8 mouse cellular contexts compared by ENCODE assay signal in the genomic region with DNA sequence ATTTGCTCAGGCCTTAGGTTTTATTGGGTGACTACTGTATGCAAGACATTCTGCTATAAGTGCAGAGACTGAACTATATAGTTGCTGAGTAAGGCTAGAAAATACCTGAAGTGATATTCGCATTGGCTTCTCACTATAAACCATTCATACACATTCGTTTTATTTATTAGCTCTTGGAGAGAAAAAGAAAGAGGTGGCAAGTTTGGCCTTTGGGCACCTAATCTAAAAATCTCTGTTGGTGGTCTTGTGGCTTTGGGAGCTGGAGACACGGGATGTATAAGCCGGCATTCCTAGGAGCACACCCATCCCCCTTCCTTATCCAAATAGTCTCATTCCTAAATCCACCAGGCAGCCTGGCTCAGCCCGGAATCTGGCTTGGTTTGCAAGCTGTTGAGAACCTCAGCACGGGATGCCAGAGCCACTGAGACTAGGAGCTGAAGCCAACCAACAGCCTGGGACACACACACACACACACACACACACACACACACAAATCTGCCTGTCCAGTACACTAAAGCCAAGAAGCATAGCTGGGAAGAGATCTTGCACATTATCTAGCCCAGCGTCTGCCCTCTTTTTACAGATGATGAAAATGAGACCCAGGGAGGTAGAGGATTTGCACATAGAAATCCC. TPM values are rescaled to one million over a fixed set of nuclear protein-coding genes. Genes with fewer than 3 reads are reported as not detected.
DNase-seq lines count a peak whose midpoint lies in the region; ATAC-seq lines count a peak whose summit lies in the region.

No protein-coding gene starts in this region.

- H3K9me3 ChIP-seq in embryonic facial prominence, embryonic 13.5 days, result no peaks in the 10 kb centered on the region
- H3K9me3 ChIP-seq in heart, embryonic 10.5 days, result no peaks in the 10 kb centered on the region
- no peaks in the 10 kb centered on the region for H3K9me3 ChIP-seq in liver, embryonic 13.5 days (replicated peaks)
- H3K9me3 ChIP-seq in neural tube, embryonic 13.5 days, result no peaks in the 10 kb centered on the region

- ATAC-seq in embryonic facial prominence, embryonic 13.5 days (ENCODE audit: insufficient number of reproducible peaks, insufficient read depth, low FRiP score, low TSS enrichment, low read depth), result no peak
- no peak for ATAC-seq in liver, embryonic 13.5 days (ENCODE audit: low read depth)
- ATAC-seq in neural tube, embryonic 13.5 days (ENCODE audit: low read depth), result no peak

- DNase-seq in layer of hippocampus, adult 11-12 months (ENCODE audit: low spot score), result peak; percentile 62
- no peak for DNase-seq in layer of hippocampus, adult 9-10 months (ENCODE audit: low spot score)
- no peak for DNase-seq in heart, embryonic 10.5 days (ENCODE audit: low spot score)
- DNase-seq in kidney, postnatal 25 days, result peak; percentile 22 to 48
- DNase-seq in liver, embryonic 13.5 days, result no peak
- DNase-seq in thymus, postnatal 14 days, result no peak

- peaks cover 5% of the 10 kb centered on the region; the same call in 1 of the 2 replicates for H3K36me3 ChIP-seq in embryonic facial prominence, embryonic 13.5 days
- no peaks in the 10 kb centered on the region for H3K36me3 ChIP-seq in heart, embryonic 10.5 days
- H3K36me3 ChIP-seq in liver, embryonic 13.5 days, result no peaks in the 10 kb centered on the region
- 0 out of 2 replicates have a peak, but pooled peaks cover 6% of the 10 kb centered on the region for H3K36me3 ChIP-seq in neural tube, embryonic 13.5 days

- H3K4me3 ChIP-seq in embryonic facial prominence, embryonic 13.5 days, result peak overlapping the region; percentile 96
- H3K4me3 ChIP-seq in heart, embryonic 10.5 days, result peak overlapping the region; percentile 92
- peak overlapping the region; percentile 65 for H3K4me3 ChIP-seq in liver, embryonic 13.5 days (replicated peaks)
- H3K4me3 ChIP-seq in neural tube, embryonic 13.5 days, result peak overlapping the region; percentile 97

- no peaks in the 10 kb centered on the region for H3K27me3 ChIP-seq in embryonic facial prominence, embryonic 13.5 days
- peaks cover 5% of the 10 kb centered on the region; the same call in 1 of the 2 replicates for H3K27me3 ChIP-seq in heart, embryonic 10.5 days (ENCODE audit: insufficient read depth, poor library complexity, severe bottlenecking)
- H3K27me3 ChIP-seq in liver, embryonic 13.5 days, result peaks cover 36% of the 10 kb centered on the region
- no peaks in the 10 kb centered on the region for H3K27me3 ChIP-seq in neural tube, embryonic 13.5 days

- peaks cover 47% of the 10 kb centered on the region for H3K4me1 ChIP-seq in embryonic facial prominence, embryonic 13.5 days
- H3K4me1 ChIP-seq in heart, embryonic 10.5 days, result peaks cover 50% of the 10 kb centered on the region
- H3K4me1 ChIP-seq in liver, embryonic 13.5 days (replicated peaks), result peaks cover 11% of the 10 kb centered on the region
- peaks cover 51% of the 10 kb centered on the region for H3K4me1 ChIP-seq in neural tube, embryonic 13.5 days (replicated peaks)

- peak overlapping the region; percentile 95 for H3K27ac ChIP-seq in embryonic facial prominence, embryonic 13.5 days
- H3K27ac ChIP-seq in heart, embryonic 10.5 days, result peak overlapping the region; percentile 97
- no peak overlapping the region for H3K27ac ChIP-seq in liver, embryonic 13.5 days
- H3K27ac ChIP-seq in neural tube, embryonic 13.5 days (replicated peaks), result peak overlapping the region; percentile 94

- H3K4me2 ChIP-seq in embryonic facial prominence, embryonic 13.5 days, result peak overlapping the region; percentile 70
- peak overlapping the region; percentile 61 for H3K4me2 ChIP-seq in liver, embryonic 13.5 days
- peak overlapping the region; percentile 75 for H3K4me2 ChIP-seq in neural tube, embryonic 13.5 days

- WGBS in embryonic facial prominence, embryonic 13.5 days, result 9% methylated on average over 7 of the region's 7 CpGs
- WGBS in heart, embryonic 10.5 days, result 12% methylated on average over 7 of the region's 7 CpGs
- 31% methylated on average over 7 of the region's 7 CpGs for WGBS in liver, embryonic 13.5 days (ENCODE audit: insufficient replicate concordance)
- 10% methylated on average over 7 of the region's 7 CpGs for WGBS in neural tube, embryonic 13.5 days

- H3K9ac ChIP-seq in embryonic facial prominence, embryonic 13.5 days, result peak overlapping the region; percentile 98
- H3K9ac ChIP-seq in liver, embryonic 13.5 days, result peak overlapping the region; percentile 73; the same call in 1 of the 2 replicates
- H3K9ac ChIP-seq in neural tube, embryonic 13.5 days, result peak overlapping the region; percentile 92

RNA-seq across cellular contexts. Expression of a gene that starts 3.0 kb away (rescaled TPM):
- 135 and 140 TPM in 2 replicates for polyA plus RNA-seq in embryonic facial prominence, embryonic 13.5 days (2015; fragmentation: Nextera tagmentation; extraction: Ambion mirVana)
- 35.7 and 56.8 TPM in 2 replicates for polyA plus RNA-seq in heart, embryonic 10.5 days (2016; fragmentation: Nextera tagmentation; extraction: Ambion mirVana)
- 11.4 and 14.8 TPM in 2 replicates for polyA plus RNA-seq in liver, embryonic 13.5 days (2015; fragmentation: Nextera tagmentation; extraction: Ambion mirVana)
- polyA plus RNA-seq in neural tube, embryonic 13.5 days (2015; fragmentation: Nextera tagmentation; extraction: Ambion mirVana), result 158 and 171 TPM in 2 replicates

Comparison
In these comparisons a context has a peak if more than half of its experiments do, and no peak if none do; other contexts are left out.
1. DNase-seq: peak in layer of hippocampus, adult 11-12 months (single experiment) and kidney, postnatal 25 days (2 of 2); none in layer of hippocampus, adult 9-10 months (single experiment), heart, embryonic 10.5 days (single experiment), liver, embryonic 13.5 days (single experiment) and thymus, postnatal 14 days (single experiment).
2. Peak in every context shown above with its lines, with median percentiles within 50 percentile points of each other: H3K4me2 ChIP-seq, H3K4me3 ChIP-seq and H3K9ac ChIP-seq.